Mouse (Mus musculus) ovary, adult 18-20 months (tissue): Measurements from ENCODE around the gene Cct8l1.

Source experiments
- DNase-seq: peaks from one replicate; pipeline ENCODE4 v3.0.0; 2022; ENCODE audit warnings: low spot score, mixed read lengths

The Cct8l1 gene

DNA sequence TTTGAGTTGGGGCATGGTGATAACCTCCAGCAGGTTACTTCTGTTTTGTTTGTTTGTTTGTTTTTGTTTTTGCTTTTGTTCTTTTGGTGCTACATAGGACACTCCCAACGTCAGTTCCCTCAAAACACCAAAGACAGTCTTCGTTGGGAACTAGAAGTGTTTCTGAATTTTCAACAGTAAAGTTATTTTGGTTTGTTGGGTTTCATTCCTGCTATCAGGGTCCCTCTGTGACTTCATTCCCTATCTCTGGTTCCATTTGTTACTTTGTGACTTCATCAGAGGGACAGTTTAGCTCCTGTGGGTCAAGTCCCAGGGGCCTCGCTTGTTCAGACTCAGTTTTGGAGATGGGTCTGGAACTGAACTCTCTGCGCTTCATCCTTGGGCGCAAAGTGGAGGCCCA is at the start of gene Cct8l1:
Cct8l1 (plus strand) TSS at position 301 of the 400 bp plus-strand sequence.
- no peak for DNase-seq

DNA sequence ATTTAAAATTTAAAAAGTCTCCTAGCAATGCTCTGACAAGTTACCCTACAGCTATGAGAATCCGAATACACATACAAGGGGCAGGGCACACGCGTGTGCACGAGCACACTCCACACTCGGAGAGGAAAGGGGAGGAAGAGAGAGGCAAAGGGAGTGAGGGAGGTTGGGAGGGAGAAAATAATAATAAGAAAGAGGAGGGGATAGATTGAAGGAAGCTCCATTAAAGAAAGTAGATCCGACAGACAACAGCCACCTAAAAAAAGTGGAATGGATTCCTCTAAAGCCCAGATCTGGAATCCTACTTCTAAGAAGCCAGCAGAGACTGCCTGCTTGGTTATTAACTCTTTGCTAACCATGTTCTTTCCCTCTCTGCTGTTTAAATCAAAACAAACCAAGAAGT is 43.8 kb upstream of the Cct8l1 start:
- DNase-seq, result no peak

DNA sequence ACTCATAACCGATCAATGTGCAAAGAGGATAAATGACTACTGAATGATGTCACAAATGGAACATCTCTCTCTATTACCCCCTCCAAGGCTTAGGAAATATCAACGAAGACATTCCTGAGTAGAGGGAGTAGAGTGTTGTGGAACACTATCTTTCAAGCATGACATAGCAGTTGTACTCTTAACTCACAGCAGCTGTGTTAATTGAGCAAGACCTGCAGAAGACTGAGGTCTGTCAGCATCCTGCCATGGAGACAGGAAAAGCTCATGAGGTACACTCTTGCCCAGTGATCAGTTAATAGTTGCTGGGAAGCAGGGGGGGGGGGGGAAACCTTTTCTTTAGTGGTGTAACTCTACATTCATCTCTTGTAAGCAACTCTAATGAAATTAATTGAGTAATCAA is 40.1 kb upstream of the Cct8l1 start:
- no peak for DNase-seq

DNA sequence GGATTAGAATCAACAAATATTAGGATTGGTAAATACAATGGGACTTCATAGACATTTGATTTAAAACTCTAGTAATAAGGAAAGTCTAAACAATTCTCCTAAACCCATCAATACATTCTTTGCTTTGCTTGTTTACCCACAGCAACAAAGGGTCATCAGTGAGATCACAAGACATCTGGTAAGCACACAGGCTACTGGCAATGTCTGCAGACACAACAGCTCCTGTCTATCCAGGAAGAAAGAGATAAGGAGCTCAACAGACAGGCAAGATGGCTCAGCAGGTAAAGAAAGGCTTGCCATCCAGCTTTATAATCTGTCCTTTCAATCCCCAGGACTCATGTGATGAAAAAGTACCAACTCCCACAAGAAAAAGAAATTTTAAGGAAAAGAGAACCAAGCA is 37.0 kb upstream of the Cct8l1 start:
- no peak for DNase-seq

DNA sequence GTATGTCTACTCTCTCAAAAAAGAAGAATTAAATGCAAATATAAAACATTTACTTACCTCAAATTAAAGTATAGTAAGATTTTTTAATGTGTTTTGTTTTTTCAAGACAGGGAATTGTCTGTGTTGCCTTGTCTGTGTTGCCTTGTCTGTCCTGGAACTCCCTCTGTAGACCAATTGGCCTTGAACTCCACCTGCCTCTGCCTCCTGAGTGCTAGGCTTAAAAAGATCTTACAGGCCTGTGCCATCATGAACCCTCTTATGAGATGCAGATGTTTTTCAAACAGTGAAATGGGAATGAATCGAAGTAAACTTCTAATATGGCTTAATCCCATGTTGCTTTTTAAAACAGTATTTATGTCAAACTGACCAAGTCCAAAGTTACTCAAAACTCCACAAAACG is 19.2 kb upstream of the Cct8l1 start:
- no peak for DNase-seq

DNA sequence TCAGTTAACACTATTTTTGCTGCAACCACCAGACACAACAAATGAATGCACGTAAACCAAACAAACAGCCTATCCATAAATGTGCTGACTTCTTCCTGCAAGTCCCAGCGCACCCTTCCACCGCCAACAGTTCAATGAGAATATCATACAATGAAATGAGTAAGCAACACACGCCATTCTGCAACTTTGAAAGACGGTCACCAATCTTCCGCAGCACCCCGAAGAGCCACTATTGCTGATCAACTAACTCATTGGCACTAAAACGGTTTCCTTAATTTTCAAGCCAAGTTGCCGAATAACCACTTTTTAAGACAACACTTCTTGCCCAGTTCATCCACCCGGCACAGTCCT is 18.5 kb upstream of the Cct8l1 start:
- DNase-seq, result no peak

DNA sequence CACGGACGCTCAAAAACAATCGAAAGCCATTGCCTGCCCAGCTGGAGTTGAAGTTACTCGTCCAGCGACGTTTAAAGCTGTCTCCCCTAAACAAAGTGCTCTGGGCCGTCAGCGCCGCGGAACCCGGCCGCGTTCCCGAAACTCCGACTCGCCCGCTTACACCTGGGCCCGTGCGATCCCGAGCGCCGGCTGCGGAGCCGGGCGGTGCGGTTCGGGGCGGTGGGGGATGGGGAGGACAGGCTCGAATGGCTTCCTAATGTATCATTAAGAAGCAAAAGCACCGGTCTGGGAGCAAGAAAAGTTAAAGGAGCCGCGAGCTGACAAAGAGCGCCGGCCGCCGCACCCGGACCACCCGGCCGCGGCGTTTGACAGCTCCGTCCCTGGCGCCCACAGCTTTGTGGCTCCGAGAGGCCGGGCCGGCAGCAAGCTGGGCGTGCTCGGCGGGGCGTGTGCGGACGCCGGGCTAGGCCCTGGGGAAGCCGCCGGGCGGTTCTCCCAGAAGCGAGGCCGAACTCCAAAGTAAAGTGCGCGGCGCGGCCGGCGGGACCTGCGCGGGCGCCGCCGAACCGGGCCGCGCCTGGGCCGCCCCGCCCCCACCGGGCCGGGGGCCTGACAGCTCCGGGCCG is 18.0 kb upstream of the Cct8l1 start:
- peak; percentile 20 for DNase-seq

DNA sequence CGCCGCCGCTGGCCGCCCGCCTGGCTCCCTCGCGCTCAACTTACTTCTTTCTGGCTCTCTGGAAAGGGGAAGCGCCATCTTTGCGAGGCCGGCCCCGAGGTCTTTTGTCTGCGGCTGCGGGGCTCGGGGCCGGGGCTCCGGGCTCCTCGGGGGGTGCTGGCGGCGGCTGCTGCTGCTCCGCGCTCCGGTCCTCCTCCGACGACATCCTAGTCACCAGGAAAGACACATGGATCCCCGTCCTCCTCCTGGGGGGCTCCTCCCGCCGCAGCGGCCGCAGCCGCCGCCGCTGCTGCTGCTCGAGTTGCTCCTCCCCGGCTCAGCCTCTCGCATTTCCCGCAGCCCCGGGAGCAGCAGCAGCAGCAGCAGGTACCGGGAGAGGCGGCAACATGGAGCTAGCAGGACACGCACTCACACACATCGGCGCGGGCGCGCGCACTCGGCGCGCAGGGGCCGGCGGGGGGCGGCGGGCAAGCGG is 17.5 kb upstream of the Cct8l1 start, which contains the start of gene Kmt2c:
Kmt2c (minus strand) TSS at position 438 of the 475 bp plus-strand sequence.
- peak; percentile 66 for DNase-seq

DNA sequence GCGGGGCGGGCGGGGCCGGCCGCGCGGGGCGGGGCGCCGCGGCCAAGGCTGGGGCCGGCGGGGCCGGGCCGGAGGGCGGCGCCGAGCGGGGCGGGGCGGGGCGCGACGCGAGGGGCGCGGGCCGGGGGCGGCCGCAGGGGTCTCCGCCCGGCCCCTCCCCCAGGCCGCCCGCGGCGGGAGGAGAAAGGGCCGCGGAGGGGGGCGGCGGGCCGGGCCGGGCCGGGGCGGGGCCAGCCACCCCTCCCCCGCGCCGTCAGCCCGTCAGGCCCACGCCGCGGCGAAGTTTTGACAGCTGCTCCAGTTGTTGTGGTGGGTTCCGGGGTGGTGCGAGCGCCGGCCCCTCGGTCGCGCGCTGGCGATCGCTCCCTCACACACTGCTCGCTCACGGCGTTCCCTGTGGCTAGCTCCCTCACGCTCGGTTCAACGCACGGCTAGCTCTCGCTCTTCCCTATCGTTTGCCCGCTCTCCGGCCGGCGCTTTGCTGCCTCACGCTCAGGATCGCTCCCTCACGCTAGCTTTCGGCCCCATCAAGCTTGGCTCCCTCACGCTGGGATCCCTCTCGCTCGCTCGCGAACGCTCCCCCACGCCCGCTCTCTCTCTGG is 16.9 kb upstream of the Cct8l1 start:
- peak; percentile 68 for DNase-seq

DNA sequence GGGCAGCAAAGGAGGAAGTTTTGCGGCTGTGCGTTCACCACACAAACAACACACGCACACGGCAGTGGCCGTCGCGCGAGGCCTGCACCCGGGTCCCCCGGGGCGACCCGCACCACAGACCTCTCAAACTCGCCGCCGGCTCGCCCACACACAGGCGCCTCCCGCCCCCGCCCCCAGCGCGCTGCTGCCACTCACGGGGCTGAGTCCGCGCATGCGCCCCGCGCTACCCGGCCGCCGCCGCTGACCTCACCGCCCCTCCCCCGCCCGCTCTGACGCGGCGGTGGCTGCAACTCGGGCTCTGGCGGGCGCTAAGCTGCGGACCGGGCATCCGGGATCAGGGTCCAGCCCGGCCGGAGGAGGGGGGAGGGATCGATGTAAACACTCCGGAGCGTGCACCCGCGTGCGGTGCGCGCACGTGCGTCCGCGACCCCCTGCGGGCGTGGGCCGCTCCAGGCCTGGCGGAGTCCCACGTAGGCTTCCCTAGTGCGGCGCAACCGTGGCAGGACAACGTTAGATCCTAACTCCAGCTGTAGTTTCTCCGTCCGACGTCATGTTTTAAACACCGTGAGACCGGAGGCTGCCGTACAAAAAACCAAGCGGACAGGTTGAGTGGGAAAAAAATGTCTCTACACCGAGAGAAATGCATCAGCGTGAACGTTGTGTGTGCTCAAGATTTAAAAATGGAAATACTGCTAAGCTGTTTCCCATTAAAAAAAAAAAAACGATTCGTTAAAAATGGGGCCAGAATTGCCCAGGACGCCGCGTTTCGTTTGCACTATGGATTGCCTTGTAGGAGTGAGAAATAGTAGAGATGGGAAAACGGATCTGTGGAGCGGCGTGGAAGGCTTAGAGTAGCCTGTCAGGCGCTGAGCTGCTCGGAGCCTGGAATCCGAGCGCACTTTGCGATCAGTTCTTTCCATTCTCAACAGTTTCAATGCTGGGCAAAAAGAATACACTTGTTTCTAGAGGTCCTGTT is 16.2 kb upstream of the Cct8l1 start:
- peak; percentile 94 for DNase-seq

DNA sequence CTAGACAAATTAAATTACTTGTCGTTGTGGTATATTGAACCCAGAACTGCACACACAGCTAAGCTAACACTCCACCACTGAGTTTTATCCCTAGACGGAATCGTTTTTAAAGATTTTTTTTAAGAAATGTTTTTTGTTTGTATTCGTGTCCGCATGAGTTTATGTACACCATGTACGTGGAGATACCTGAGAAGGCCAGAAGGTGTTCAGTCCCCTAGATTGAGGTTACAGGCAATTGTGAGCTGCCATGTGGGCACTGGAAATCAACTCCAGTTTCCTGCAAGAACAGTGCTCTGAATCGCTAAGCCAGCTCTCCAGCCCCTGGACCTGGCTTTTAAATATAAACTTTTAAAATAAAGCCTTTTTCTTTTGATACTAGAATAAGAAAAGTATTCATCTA is 15.2 kb upstream of the Cct8l1 start:
- no peak for DNase-seq

DNA sequence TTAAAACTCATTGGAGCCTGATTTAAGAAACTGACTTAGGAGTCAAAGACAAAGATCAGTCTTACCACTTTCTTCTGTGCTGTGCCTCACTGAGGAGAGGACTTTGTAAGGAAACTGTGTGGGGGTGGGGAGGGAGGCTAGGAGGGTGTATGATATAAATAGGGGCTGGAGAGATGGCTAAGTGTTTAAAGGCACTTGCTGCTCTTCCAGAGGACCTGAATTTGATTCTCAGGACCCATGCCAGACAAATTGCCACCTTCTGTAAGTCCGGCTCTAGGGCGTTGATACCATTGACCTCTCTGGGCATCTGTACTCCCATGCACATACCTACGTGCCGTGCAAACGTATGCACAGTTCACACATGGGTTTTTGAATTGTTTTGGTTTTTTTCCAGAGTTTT is 9.8 kb upstream of the Cct8l1 start:
- no peak for DNase-seq

DNA sequence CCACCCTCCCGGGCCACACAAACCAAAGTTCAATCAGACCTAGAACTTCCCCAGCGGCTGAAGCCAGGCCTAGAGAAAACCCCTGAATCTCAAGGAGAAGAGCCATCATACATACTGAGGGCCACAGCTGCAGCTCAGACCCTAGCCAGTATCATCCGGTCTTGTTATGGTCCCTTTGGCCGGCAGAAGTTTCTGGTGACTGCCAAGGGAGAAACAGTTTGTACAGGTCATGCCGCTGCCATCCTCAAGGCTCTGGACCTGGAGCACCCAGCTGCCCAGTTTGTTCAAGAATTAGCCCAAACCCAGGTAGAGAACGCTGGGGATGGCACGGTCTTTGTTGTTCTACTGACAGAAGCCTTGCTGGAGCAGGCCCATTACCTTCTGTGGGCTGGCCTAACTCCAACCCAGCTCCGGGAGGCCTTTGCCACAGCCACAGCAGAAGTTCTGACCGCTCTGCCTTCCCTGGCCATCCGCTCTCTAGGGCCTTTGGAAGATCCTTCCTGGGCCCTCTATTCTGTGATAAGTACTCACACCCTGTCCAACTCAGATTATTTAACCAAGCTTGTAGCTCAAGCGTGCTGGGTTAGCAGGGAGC is 531 bp downstream of the Cct8l1 start:
- DNase-seq, result no peak

DNA sequence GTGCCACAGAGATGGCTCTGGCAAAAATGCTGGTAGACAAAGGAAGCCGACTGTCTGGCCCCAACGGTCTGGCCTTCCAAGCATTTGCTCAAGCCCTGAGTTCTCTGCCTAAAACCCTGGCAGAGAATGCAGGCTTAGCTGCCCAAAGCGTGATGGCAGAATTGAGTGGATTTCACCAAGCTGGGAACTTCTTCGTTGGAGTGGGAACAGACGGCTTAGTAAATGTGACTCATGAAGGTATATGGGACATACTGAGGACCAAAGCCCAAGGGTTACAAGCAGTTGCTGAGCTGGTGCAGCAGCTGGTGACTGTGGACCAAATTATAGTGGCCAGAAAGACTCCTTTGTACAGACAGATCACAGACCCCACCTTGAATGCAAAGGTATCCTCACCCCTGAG is 1.7 kb downstream of the Cct8l1 start:
- DNase-seq, result no peak

DNA sequence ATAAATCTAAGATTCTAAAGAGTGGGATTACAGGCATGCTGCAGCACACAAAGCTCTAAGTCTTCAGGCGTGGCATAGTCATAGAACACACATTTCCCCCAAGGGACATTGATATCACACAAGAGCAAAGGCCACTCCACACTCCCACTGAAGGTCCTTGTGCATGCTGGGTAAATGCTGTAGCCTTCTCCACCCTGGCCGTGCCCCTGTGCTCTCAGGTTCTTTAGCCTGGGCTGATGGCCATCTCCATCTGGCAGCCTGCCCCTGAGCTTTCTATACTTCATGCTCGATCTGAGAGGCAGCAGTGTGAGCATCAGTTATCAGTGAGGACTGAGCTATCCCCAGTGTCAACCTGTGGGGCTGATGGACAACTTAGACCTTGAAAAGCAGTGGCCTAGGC is 4.0 kb downstream of the Cct8l1 start:
- DNase-seq, result no peak

DNA sequence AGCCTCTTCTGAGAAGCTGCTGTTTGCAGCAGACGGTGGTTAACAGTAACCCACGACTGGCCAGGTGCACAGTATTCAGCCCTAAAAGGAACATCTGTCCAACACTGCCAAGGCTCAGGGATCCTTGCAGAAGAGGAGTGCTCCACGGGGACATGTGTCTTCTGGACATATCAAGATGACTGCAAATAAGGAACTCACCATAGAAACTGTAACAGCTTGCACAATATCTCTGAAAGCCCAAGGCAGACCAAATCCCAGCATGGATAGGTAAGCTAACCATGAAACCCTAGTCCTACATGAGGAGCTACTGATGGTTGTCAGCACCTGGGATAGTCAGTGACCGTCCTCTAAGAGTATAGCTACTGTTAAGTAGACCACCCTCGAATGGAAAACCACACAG is 5.6 kb downstream of the Cct8l1 start:
- no peak for DNase-seq

DNA sequence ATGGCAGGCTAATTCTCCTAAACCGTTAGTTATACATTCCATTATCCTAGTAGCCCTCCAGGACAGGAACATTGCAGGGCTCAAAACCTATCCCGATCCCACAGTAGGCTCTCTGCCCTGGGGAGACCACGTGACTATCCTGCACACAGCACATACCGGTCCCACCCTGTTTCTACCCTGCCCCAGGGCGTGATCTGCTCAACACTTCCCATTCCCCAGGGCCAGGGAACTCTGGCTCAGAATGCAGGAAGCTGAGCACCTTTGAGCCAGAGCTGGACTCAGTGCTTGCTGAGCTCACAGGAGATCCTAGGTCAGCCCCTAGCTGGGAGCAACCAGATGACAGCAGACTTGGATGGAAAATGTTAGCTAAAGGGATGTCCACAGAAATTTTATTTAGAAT is 10.2 kb downstream of the Cct8l1 start:
- peak; percentile 5 for DNase-seq

DNA sequence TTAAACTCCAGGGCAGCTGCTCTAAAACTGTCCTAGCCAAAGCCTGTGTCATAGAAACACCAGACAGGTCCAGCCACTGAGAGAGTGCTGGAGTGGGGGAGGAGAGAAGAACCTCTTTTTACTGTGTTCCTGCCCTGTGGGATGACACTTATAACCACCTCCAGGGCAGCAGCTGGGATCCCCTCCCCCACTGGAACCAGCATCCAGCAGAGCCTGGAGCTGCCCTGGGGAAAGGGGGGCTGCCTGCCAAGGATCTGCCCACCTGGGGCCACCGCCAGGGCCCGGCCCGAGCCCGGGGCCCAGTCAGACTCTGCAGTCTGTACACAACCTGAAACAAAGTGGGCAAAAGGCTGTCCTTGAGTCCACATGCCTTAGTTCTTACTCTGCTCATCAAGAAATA is 11.1 kb downstream of the Cct8l1 start:
- peak; percentile 20 for DNase-seq

DNA sequence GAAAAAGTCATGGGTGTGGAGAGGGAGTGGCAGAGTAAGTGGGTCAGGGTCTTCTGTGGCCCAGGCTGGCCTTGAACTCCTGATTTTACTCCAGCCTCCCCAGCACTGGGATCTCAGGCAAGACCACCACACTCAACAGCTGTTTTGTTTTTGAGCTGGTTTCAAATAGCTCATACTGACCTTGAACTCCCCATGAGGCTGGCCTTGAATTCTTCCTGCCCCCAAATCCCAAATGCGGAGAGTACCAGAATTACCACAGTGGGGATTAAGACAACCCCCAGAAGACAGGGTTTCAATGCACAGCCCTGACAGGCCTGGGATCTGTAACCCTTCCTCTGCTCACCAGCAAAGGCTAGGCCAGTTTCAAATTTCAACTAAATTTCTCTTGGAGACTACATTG is 12.1 kb downstream of the Cct8l1 start:
- DNase-seq, result no peak

DNA sequence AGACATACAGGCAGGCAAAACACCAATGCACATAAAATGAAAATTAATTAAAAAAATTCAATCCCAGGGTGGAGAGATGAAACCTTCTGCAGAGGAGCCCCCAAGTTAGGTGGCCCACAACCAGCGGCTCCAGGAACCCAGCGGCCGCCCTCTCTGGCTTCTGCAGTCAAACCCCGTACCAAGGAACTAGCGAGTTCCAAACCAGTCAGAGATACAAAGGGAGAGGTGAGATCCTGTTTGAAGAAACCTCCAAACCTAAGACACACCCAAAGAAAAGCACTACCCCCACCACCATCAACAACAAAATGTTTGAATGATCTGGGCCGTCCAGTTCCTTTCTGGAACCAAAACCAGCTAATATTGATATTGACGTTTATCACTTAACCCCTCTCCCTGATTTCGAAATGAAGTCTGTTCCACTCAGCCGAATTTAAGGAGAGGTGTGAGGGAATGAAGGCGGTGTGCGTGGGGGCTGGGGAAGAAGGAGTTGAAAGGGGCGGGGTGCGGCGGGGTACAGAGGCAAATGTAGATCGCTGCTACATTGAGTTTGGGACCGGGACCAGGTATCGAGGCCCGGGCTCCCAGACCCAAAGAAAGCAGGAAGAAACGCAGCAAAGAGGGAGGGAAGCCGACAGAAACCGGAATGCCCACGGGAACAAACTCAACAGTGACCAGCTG is 13.1 kb downstream of the Cct8l1 start:
- no peak for DNase-seq

DNA sequence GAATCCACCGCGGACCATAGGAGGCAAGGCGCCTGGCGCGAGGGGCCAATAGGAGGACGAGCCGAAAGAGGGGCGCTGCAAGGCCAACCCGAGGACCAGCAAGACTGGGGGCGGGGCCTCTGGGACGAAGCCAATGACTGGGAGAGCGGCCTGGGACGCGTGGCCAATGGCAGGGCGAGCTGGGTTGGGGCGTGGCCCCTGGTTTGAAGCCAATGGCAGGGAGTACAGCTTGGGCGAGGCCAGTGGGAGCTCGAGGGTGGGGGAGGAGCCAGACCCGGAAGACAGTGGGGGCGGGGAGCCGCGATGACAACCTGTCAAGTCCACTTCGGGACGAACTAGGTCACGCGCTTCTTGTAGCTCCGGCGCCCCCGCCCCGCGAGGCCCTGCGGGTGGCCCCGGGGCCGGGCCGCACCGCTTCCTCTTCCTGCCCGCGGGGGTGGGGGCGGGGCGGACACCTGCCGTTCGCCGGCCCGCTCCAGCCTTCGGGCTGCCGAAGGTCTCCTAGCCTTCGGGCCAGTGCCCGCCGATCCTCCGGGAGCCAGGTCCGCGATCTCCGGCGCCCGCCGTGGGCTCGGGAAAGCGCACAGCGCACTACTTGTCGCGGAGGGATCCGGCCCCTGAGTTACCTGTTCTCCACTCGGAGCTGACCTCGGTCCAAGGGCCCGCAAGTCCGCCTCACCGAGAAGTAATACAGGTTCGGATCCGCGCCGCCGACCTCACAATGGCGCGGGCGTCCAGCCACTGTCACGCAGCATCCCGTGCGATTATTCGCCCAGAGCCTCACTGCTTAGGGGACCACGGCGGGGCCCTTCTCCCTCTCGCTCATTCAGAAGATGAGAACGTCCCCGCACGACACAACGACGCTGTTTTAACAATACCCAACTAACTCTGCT is 13.9 kb downstream of the Cct8l1 start:
- peak; percentile 100 for DNase-seq
